Mouse (Mus musculus): ENCODE results near the gene Cdip1.
A peak's percentile ranks its signal among the peaks of the same experiment; 100 is the strongest.

GRCm38 (mm10) chr16:4725780-4726527 lies 64.1 kb downstream of the Cdip1 start, which contains the start of gene Hmox2:
- TF ChIP-seq CTCF (IDR thresholded peaks at IDR 0.05; ENCODE audit: borderline replicate concordance, insufficient read depth, low read depth, low read length) (no peak), POLR2A (IDR thresholded peaks at IDR 0.05; ENCODE audit: borderline replicate concordance, insufficient read depth, low read length) (peak; percentile 99)
